Mouse (Mus musculus): ENCODE measurements at regions not wholly inside any gene's neighbourhood (a gene's known extent, or its start where the extent isn't known, plus 50 kb on each side); places are given as distances from the start of the nearest gene placed in this dataset.
"Not testable (repeated sequence)": the region's sequence is repeated elsewhere in the genome, so short reads cannot be mapped to it uniquely, and the experiment has no call there.

DNA sequence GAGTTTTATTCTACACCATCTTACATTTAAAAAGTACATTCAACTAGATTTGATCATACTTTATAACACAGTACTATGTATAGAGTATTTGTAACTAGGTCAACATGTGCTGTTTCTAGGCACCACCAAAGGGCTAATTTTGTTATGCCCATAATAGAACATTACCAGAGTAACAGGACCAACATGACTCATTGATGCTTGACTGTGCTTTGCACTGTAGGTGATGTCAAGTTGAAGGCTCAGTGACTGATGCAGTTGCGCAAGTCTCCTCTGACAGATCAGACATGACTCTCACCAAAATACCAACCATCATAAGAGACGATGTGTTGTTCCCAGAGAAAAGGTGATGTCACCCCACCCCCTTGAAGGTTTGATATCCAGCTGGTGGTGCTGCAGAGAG is 108.5 kb downstream of the Mrpl39 start:
- DNase-seq (ENCODE audit: low spot score), result no peak

DNA sequence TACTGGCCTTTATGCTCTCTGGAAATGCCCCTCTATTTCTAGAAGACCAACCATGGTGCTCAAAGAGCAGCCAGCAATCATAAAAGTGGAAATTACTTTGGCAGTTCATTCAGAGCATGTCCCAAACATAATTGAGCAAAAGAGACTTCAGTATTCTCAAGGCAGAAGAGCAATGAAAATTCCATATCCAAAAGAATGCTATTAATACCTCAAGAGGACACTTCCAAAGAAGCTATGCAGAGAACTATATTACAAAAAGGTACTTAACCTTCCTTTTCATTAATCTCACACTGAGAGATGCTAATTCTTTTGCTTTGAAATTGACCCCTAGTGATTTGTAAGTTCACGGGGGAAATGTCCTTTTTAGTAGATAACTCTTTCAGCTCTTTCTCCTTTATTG is 105.7 kb downstream of the Mrpl39 start:
- DNase-seq (ENCODE audit: low spot score), result no peak

DNA sequence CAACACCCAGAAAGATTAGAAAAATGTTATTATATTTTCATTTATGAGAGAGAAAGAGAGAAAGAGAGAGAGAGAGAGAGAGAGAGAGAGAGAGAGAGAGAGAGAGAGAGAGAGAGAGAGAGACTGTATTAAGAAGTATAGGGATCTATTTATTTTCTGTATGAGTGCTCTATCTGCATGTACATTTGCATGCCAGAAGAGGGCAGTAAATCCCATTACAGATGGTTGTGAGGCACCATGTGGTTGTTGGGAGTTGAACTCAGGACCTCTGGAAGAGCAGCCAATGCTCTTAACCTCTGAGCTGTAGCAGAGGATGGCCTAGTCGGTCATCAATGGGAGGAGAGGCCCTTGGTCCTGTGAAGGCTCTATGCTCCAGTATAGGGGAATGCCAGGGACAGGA is 91.1 kb downstream of the Mrpl39 start:
- DNase-seq (ENCODE audit: low spot score), result not testable (repeated sequence)

DNA sequence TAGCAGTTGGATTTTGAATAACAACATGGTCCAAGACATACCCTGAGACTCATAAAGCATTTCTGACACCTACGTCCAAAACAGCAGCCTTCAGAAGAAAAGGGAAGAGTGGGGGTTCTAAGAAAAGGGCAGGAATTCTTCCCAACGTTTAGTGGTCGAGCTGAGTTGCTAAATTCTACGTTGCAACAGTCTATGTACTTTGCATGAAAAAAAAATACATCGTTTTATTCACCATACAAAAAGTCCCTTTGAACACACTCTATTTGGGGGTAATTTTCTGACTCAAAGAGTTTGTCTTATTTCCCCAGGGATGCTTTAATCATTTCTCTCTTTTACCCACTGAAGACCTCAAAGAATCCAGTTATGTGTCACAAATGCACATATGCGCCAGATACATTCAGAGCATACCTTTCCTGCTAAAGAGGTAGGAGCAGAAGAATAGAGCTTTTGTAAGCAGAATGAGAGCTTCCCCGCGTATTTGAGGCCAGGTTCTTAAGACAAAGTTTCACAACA is 89.3 kb downstream of the Mrpl39 start:
- no peak for DNase-seq (ENCODE audit: low spot score)

DNA sequence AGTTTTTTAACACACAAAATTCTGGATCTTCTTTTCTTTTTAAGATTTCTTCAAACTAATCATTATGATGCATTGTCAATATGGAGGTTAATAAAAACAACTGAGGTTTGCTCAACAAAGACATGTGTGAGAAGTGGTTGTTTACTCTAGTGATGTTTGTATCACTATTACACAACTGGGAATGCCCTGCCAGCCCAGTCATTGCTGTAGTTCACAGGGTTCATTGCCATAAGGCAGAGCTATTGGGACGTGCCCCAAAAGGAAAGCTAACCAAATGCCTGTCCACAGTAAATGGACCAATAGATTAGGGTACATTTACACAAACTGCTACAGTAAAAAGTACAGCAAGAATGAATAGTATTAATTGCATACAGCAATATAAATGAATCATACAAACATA is 84.9 kb downstream of the Mrpl39 start:
- DNase-seq (ENCODE audit: low spot score), result no peak

DNA sequence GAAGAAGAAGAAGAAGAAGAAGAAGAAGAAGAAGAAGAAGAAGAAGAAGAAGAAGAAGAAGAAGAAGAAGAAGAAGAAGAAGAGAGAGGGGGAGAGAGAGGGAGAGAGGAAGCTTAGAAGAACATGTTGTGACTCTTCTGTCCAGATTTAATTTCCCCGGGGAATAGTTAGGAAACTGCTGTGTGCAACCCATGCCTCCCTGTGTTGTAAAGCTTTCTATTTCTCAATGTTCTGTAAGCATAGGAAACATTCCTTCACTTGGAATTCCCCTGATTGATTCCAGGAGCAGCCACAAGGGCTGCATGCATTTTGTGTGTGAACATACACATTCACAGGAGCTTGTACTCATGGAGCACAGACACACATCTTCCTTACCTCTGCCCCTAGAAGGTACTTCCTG is 81.7 kb downstream of the Mrpl39 start:
- DNase-seq (ENCODE audit: low spot score), result no peak

DNA sequence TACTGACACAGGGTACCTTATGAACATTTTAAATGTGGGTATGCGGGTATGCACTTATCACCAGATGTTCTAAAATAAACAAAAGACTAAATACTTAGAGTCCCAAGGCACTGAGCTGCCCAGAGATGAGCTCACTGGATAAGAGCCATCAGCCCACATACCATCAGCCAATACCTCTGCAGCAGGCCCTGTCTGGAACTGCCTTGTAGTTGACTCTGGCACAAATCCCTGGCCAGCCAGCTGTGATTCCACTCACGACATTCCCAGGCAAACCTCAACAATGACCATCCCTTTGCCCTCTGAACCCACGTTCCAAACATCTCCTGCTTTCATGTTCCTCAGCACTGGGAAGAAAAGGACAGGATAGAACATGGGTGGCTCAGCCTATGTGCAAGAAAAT is 73.7 kb downstream of the Mrpl39 start:
- DNase-seq (ENCODE audit: low spot score), result no peak

DNA sequence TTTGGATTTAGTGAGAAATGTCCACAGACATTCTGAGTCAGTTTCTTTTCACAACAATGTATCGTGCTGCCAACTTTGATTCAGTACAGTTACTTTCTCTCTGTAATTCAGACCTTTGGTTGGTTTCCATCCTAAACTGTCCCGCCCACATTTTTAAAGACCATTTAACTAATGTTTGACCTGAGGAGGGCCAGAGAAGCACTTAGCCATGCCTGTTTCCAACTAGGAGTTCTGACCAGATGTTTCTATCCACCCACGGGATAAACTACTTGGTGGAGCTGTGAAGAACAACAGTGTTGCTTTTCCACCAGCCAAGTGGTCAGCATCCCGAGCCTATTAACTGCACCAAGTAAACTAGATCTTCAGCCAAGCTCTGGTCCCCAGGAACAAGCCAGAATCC is 72.0 kb downstream of the Mrpl39 start:
- no peak for DNase-seq (ENCODE audit: low spot score)
